Mouse (Mus musculus) heart, adult 2 months (tissue): ENCODE measurements at regions not wholly inside any gene's neighbourhood (a gene's known extent, or its start where the extent isn't known, plus 50 kb on each side); places are given as distances from the start of the nearest gene placed in this dataset.

Experiments
- DNase-seq, 2 experiments: peaks; one replicate each; pipeline ENCODE4 v3.0.0; 2021
- H3K27ac ChIP-seq: fragments of 200-600 bp; 2 replicates; pipeline ENCODE4 v1.8.1; 2022
- H3K27me3 ChIP-seq: fragments of 200-500 bp; 2 replicates; pipeline ENCODE4 v1.6.1; 2012; ENCODE audit warnings: mild to moderate bottlenecking, low read length, inconsistent platforms, mixed read lengths; ENCODE audit not compliant: control insufficient read depth, insufficient read depth
- H3K36me3 ChIP-seq: fragments of 200-500 bp; 2 replicates; pipeline ENCODE4 v1.6.1; 2012; ENCODE audit warnings: low read length, inconsistent platforms; ENCODE audit not compliant: control insufficient read depth, insufficient read depth
- H3K4me1 ChIP-seq: fragments of 200-500 bp; 2 replicates; pipeline ENCODE4 v1.6.1; 2011; ENCODE audit warnings: low read length; ENCODE audit not compliant: control insufficient read depth, insufficient read depth
- H3K4me3 ChIP-seq: fragments of 200-600 bp; 2 replicates; pipeline ENCODE4 v1.8.1; 2022
- H3K79me2 ChIP-seq: fragments of 200-500 bp; replicated peaks from 2 replicates; pipeline ENCODE4 v1.6.1; 2012; ENCODE audit warnings: mild to moderate bottlenecking, inconsistent platforms, low read length, moderate library complexity, mixed read lengths; ENCODE audit not compliant: control insufficient read depth, insufficient read depth
- H3K9ac ChIP-seq: fragments of 200-500 bp; 2 replicates; pipeline ENCODE4 v1.6.1; 2012; ENCODE audit warnings: low read depth, mild to moderate bottlenecking, control low read depth, inconsistent platforms, low read length, mixed read lengths
- CTCF ChIP-seq: fragments of 200-600 bp; IDR thresholded peaks from 2 replicates; pipeline ENCODE4 v1.8.1; 2022; ENCODE audit warnings: antibody characterized with exemption, mild to moderate bottlenecking, moderate library complexity
- EP300 ChIP-seq: fragments of 200-500 bp; IDR thresholded peaks from 2 replicates; pipeline ENCODE4 v1.6.1; 2011; ENCODE audit warnings: low read depth, low read length, control low read depth; ENCODE audit not compliant: insufficient read depth
- POLR2A ChIP-seq: fragments of 200-500 bp; IDR thresholded peaks from 2 replicates; pipeline ENCODE4 v1.6.1; 2011; ENCODE audit warnings: mild to moderate bottlenecking, low read depth, low read length, control low read depth; ENCODE audit not compliant: insufficient read depth
- WGBS: fragments of 180-500 bp; shearing (Covaris S2); methylation state at CpG from one replicate; pipeline ENCODE4 v1.1.7; 2018; 5-methylcytosine and 5-hydroxymethylcytosine counted together
- intact Hi-C: fragments of 180-260 bp; cut with DNase I; formaldehyde crosslinking; loops from one replicate; pipeline ENCODE4 v1.15.1; 2025

DNA sequence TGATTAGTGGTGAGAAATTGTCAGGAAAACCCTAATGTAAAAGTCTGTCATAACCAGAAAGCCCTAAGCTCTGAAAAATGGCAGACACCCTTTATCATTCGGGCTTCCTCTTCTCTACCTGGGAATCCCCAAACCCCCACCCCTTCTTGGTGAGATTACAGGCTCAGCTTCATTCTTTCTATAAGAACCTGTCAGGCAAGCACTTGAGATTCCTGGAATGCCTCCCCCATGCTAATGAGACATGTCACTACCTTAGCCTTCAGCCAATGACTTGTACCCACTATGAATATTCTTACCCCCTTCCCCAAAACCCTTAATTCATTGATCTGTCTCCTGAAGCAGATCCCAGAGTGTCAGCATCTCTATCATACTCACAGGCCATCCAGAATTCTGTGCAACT, 254.5 kb upstream of the Gcfc2 start:
- intact Hi-C loops = no loop called here
- Histone ChIP-seq H3K9ac (no peak overlapping the region), H3K27ac (no peak overlapping the region), H3K36me3 (no peaks in the 10 kb centered on the region), H3K27me3 (no peaks in the 10 kb centered on the region), H3K4me3 (no peak overlapping the region), H3K4me1 (no peaks in the 10 kb centered on the region), H3K79me2 (no peaks in the 10 kb centered on the region)
- WGBS = 45% methylated on average over 1 of the region's 1 CpGs
- DNase-seq = no peak
- no peak for TF ChIP-seq CTCF
- no peak for TF ChIP-seq POLR2A
- no peak for TF ChIP-seq EP300

DNA sequence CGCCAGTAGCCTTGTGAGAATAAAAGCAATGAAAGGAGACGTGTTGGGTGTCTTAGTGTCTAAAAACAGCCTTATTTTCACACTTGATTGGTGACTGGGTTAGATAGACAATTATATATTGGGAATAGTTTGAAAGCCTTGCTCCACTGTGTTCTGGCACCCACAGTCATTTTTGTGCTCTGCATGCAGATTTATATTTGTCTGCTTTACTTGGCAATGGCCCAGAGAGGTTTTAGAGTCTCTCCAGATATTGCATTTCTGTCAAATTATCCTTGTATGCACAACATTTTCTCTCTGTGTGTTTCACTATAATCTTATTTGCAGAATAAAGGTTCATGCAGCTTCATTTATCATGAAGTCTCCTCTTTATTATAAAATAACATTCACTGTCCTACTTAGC, 250.2 kb upstream of the Gcfc2 start:
- no peak overlapping the region for H3K27ac ChIP-seq
- WGBS = 68% methylated on average over 2 of the region's 2 CpGs
- intact Hi-C loops = no loop called here
- H3K36me3 ChIP-seq = no peaks in the 10 kb centered on the region
- no peaks in the 10 kb centered on the region for H3K27me3 ChIP-seq
- TF ChIP-seq POLR2A = no peak
- no peak for TF ChIP-seq EP300
- no peak for TF ChIP-seq CTCF
- no peaks in the 10 kb centered on the region for H3K4me1 ChIP-seq
- no peaks in the 10 kb centered on the region for H3K79me2 ChIP-seq
- no peak overlapping the region for H3K4me3 ChIP-seq
- no peak overlapping the region for H3K9ac ChIP-seq
- no peak for DNase-seq

DNA sequence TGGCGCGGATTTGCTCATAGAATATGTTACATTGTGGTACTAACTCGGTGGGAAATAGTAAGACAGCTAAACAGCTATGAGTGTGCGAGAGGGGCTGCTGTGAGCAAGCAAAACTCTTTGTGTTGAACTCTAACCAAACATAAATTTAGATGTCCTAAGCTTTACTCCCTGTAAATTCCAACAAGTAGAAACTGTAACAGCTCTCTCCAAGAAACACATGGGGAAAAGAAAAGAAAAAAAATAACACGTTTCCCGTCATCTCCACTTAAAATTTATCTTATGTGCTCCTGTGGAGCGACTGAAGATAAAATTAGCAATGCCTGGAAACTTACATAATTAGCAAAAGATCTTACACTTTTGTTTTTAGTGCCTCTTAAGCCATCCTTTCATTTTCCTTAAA, 226.2 kb upstream of the Gcfc2 start:
- TF ChIP-seq EP300 (no peak), CTCF (no peak), POLR2A (no peak)
- no peaks in the 10 kb centered on the region for H3K4me1 ChIP-seq
- H3K36me3 ChIP-seq = no peaks in the 10 kb centered on the region
- no peak overlapping the region for H3K27ac ChIP-seq
- H3K4me3 ChIP-seq = no peak overlapping the region
- H3K9ac ChIP-seq = no peak overlapping the region
- WGBS = 54% methylated on average over 7 of the region's 7 CpGs
- DNase-seq = no peak
- H3K27me3 ChIP-seq = no peaks in the 10 kb centered on the region
- H3K79me2 ChIP-seq = no peaks in the 10 kb centered on the region
- intact Hi-C loops = no loop called here

DNA sequence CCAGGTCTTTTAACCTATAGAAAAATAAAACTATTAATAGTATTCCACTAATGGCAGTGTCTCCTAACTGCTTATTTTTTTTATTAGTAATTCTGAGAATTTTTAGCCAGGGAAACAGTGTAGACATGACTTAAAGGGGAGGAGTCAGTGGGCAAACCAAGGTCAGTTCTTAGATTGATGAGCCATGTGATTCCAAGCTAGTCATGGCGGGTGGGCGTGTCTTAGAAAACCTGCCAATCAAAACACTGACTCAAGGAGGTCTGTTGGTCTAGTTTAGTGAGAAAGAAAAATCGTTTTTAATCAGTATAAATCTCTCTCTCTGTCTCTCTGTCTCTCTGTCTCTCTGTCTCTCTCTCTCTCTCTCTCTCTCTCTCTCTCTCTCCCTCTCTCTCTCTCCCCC, 225.3 kb upstream of the Gcfc2 start:
- H3K79me2 ChIP-seq = no peaks in the 10 kb centered on the region
- H3K4me1 ChIP-seq = no peaks in the 10 kb centered on the region
- no peak for TF ChIP-seq POLR2A
- TF ChIP-seq CTCF = no peak
- no peak for TF ChIP-seq EP300
- no peak overlapping the region for H3K9ac ChIP-seq
- H3K36me3 ChIP-seq = no peaks in the 10 kb centered on the region
- H3K27me3 ChIP-seq = no peaks in the 10 kb centered on the region
- DNase-seq = no peak
- 75% methylated on average over 3 of the region's 3 CpGs for WGBS
- H3K4me3 ChIP-seq = no peak overlapping the region
- H3K27ac ChIP-seq = no peak overlapping the region
- intact Hi-C loops = no loop called here

DNA sequence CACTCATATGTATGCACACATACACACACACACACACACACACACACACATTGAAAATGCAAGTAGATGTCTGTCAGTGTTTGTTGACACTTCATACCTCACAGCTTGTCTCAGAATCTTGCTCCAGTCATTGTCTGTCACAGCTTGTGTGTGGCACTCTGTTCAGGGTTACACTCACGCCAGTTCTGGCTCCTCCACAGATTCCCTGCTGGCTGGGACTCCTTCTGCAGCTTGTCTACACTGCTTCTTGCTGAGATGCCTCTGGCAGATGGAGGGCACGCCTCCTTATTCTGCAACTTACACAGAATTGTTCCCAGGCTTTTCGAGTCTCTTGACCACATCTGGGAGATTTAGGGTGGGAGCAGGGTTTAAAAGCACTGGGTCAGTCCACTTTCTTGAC, 208.6 kb upstream of the Gcfc2 start:
- intact Hi-C loops = no loop called here
- Histone ChIP-seq H3K4me1 (no peaks in the 10 kb centered on the region), H3K27ac (no peak overlapping the region), H3K79me2 (no peaks in the 10 kb centered on the region), H3K36me3 (no peaks in the 10 kb centered on the region), H3K4me3 (no peak overlapping the region), H3K27me3 (no peaks in the 10 kb centered on the region), H3K9ac (no peak overlapping the region)
- no peak for DNase-seq
- 68% methylated on average over 3 of the region's 3 CpGs for WGBS
- no peak for TF ChIP-seq POLR2A
- TF ChIP-seq CTCF = no peak
- TF ChIP-seq EP300 = no peak

DNA sequence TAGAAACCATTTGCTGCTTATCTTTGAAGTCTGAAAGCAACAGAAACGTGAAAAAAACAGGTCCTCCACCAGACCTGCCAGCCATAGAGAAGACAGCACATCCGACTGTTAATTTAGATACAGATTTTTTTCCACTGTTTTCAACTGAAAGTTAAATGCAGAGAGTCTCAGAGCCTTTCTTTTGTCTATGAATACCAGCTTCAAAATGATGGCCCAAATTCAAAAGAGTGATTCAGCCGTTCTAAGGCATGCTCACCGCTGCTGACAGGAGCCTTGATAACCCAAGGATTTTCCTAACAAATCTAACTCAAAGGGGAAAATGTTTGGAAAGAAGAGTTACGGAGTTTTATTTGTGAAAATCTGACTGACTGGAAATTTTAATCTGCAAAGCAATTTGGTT, 207.1 kb upstream of the Gcfc2 start:
- Histone ChIP-seq H3K9ac (no peak overlapping the region), H3K4me1 (no peaks in the 10 kb centered on the region), H3K79me2 (no peaks in the 10 kb centered on the region), H3K27ac (no peak overlapping the region), H3K27me3 (no peaks in the 10 kb centered on the region), H3K4me3 (no peak overlapping the region), H3K36me3 (no peaks in the 10 kb centered on the region)
- WGBS = 55% methylated on average over 5 of the region's 5 CpGs
- intact Hi-C loops = no loop called here
- no peak for TF ChIP-seq CTCF
- TF ChIP-seq EP300 = no peak
- no peak for TF ChIP-seq POLR2A
- no peak for DNase-seq
